Comparison of ENCODE assay signal across 22 mouse cellular contexts in the genomic region with DNA sequence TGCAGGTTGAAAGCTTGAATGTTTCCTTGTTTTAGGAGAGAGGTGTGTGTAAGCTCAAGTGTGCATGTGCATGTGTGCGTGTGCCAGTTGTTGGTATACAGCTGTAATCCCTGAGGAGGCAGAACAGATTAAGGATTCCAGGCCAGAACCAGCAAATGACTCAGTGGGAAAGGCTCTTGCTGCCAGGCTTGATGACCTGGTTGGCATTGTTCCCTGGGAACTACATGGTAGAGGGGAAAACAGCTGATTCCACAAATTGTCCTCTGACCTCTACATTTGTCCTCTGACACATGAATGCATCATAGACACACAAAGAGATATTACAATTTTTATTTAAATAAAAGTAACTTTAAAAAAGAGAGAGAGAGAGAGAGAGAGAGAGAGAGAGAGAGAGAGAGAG.
DNase-seq lines count a peak whose midpoint lies in the region; ATAC-seq lines count a peak whose summit lies in the region.
"Had no signal": no experiment of that assay in that cellular context is flagged by ENCODE, and none has a peak within 500 bp of the region (broad histone marks: within the 10 kb centered on the region; RNA-seq: fewer than 3 reads in every experiment).

No protein-coding gene starts in this region.

- H3K4me2 ChIP-seq in midbrain, embryonic 14.5 days (ENCODE audit: low read length): no peak overlapping the region
- H3K4me2 ChIP-seq: embryonic facial prominence, embryonic 13.5 days; heart, embryonic 13.5 days; midbrain, embryonic 12.5 days had no signal

- no peaks in the 10 kb centered on the region for H3K27me3 ChIP-seq in midbrain, embryonic 14.5 days (ENCODE audit: control insufficient read depth, insufficient read depth, low read length)
- H3K27me3 ChIP-seq in hindbrain, embryonic 10.5 days (ENCODE audit: insufficient read depth, poor library complexity, severe bottlenecking): no peaks in the 10 kb centered on the region
- H3K27me3 ChIP-seq: embryonic facial prominence, embryonic 13.5 days; heart, embryonic 13.5 days; midbrain, embryonic 12.5 days had no signal

- H3K4me1 ChIP-seq in midbrain, embryonic 14.5 days (ENCODE audit: control insufficient read depth, insufficient read depth, low read length): no peaks in the 10 kb centered on the region
- no peaks in the 10 kb centered on the region for H3K4me1 ChIP-seq in hindbrain, embryonic 10.5 days (replicated peaks)
- H3K4me1 ChIP-seq: embryonic facial prominence, embryonic 13.5 days; heart, embryonic 13.5 days; midbrain, embryonic 12.5 days had no signal

- 81% methylated on average over 1 of the region's 1 CpGs for WGBS in midbrain, embryonic 14.5 days
- 96% methylated on average over 1 of the region's 1 CpGs for WGBS in hindbrain, embryonic 10.5 days

- no peak overlapping the region for H3K27ac ChIP-seq in midbrain, embryonic 14.5 days (replicated peaks; ENCODE audit: low read depth, low read length)
- H3K27ac ChIP-seq in hindbrain, embryonic 10.5 days: no peak overlapping the region
- H3K27ac ChIP-seq: embryonic facial prominence, embryonic 13.5 days; heart, embryonic 13.5 days; kidney, postnatal 0 days; midbrain, embryonic 12.5 days had no signal

- no peak overlapping the region for H3K4me3 ChIP-seq in midbrain, embryonic 14.5 days (replicated peaks; ENCODE audit: low read depth, low read length)
- no peak overlapping the region for H3K4me3 ChIP-seq in hindbrain, embryonic 10.5 days
- H3K4me3 ChIP-seq: embryonic facial prominence, embryonic 13.5 days; heart, embryonic 13.5 days; megakaryocyte, embryonic 14.5 days; midbrain, embryonic 12.5 days had no signal

- no peaks in the 10 kb centered on the region for H3K9me3 ChIP-seq in midbrain, embryonic 14.5 days (ENCODE audit: control insufficient read depth, low read length)
- no peaks in the 10 kb centered on the region for H3K9me3 ChIP-seq in hindbrain, embryonic 10.5 days
- H3K9me3 ChIP-seq: embryonic facial prominence, embryonic 13.5 days; heart, embryonic 13.5 days; midbrain, embryonic 12.5 days had no signal

- H3K36me3 ChIP-seq in midbrain, embryonic 14.5 days (ENCODE audit: control insufficient read depth, insufficient read depth, low read length): no peaks in the 10 kb centered on the region
- no peaks in the 10 kb centered on the region for H3K36me3 ChIP-seq in hindbrain, embryonic 10.5 days
- H3K36me3 ChIP-seq: embryonic facial prominence, embryonic 13.5 days; heart, embryonic 13.5 days; midbrain, embryonic 12.5 days had no signal

- ATAC-seq in midbrain, embryonic 14.5 days (ENCODE audit: low FRiP score, low TSS enrichment): no peak
- ATAC-seq: forebrain, postnatal 0 days; hindbrain, embryonic 16.5 days had no signal

- peak; percentile 77 for DNase-seq in adrenal gland, adult 2 months
- no peak for DNase-seq in adrenal gland, adult 18-20 months (ENCODE audit: low spot score in 2 of 2)
- peak; percentile 40 for DNase-seq in 3134 (ENCODE audit: extremely low read depth, insufficient read length, low spot score)
- peak; percentile 90 for DNase-seq in NIH3T3 (ENCODE audit: low read depth)
- DNase-seq in adrenal gland, postnatal 25 days: peak; percentile 45
- DNase-seq in midbrain, embryonic 14.5 days: no peak
- no peak for DNase-seq in hindbrain, embryonic 10.5 days (ENCODE audit: low spot score)
- DNase-seq: cerebellum, adult 9-10 months; forebrain, postnatal 0 days; heart, postnatal 10 days; kidney, adult 8-10 months; layer of hippocampus, adult 9-11 months; liver; lung, postnatal 36 days; thymus, adult 2 months; thymus, postnatal 4 days had no signal

- H3K9ac ChIP-seq in midbrain, embryonic 14.5 days (replicated peaks; ENCODE audit: low read length): no peak overlapping the region
- H3K9ac ChIP-seq: embryonic facial prominence, embryonic 13.5 days; forebrain, postnatal 0 days; heart, embryonic 13.5 days; midbrain, embryonic 12.5 days had no signal

Comparison
In these comparisons a context has a peak if more than half of its experiments do, and no peak if none do; other contexts are left out.
1. DNase-seq: peak in adrenal gland, adult 2 months (single experiment), 3134 (single experiment), NIH3T3 (single experiment) and adrenal gland, postnatal 25 days (single experiment); none in adrenal gland, adult 18-20 months (0 of 2), midbrain, embryonic 14.5 days (single experiment) and hindbrain, embryonic 10.5 days (single experiment).